Mouse (Mus musculus): ENCODE data around the gene Trim12a. TPM values are rescaled to one million over a fixed set of nuclear protein-coding genes. Genes with fewer than 3 reads are reported as not detected.
"Not testable (repeated sequence)": the region's sequence is repeated elsewhere in the genome, so short reads cannot be mapped to it uniquely, and the experiment has no call there.

The Trim12a gene
- 1 to 10 TPM; 1.9 to 3.2 TPM for total RNA-seq (2021)

GRCm38 (mm10) chr7:104315369-104316080 is at the start of gene Trim12a:
Gene Trim12a, minus strand, starts transcription at chr7:104315466.
- not testable (repeated sequence) for DNase-seq (ENCODE audit: extremely low spot score in 1 of 2, low spot score in 1 of 2)

DNA sequence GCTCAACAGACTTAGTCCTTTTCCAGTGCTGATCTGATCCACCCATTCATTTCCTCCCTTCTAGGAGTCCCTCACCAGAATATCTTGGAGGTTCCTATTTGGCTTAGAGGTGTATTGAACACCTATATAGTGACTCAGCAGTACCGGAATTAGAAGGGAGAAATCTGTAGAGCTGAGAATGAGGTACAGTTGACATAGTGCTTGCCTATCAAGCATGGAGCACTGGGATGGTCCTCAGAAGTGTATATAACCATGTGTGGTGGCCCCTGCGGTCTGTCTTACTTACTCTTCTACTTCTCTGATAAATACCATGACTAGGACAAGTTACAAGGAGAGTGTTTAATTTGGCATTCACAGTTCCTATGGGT is 38.3 kb upstream of the Trim12a start:
- DNase-seq (ENCODE audit: extremely low spot score in 1 of 2, low spot score in 1 of 2): no peak

DNA sequence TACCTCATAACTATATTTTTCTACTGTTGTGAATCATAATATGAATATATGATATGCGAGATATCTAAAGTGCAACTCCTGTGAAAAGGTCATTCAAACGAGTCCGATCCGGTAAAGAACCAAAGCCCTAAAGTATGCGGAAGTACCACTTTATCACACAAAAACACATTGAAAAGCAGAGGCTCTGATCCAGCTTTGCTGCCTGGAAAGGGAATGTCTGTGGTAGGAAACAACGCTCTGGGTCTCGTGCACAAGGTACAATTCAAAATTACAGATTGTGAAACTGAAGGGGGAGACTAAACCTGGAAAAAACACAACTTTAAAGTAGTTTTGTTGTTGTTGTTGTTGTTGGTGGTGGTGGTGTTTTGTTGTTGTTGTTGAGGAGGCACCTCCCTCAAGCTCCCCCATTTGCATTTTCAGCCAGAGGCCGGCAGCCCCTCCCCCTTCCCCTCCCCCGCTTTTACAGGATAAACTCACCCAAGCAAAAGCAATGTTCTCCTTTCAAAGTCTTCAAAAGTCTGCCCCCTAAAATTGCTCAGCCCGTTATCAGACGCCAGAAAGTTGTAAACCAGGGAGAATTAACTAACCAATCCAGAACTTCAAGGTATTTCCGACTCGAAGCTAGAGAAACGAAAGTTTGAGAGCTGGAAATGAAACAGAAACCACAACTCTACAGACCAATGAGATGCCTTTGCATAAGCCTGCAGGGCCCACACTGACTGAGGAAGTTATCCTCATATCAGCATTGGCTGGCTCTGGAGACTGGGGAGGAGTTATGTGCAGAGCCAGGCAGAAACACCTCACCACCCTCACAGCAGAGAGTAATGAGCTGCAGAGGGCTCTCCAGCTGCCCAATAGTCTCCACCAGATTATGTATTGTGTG is 37.7 kb upstream of the Trim12a start, which contains the start of gene Trim12c:
Gene Trim12c (minus strand): TSS at position 646 of the 883 bp plus-strand sequence.
- DNase-seq (ENCODE audit: extremely low spot score in 1 of 2, low spot score in 1 of 2): no peak

DNA sequence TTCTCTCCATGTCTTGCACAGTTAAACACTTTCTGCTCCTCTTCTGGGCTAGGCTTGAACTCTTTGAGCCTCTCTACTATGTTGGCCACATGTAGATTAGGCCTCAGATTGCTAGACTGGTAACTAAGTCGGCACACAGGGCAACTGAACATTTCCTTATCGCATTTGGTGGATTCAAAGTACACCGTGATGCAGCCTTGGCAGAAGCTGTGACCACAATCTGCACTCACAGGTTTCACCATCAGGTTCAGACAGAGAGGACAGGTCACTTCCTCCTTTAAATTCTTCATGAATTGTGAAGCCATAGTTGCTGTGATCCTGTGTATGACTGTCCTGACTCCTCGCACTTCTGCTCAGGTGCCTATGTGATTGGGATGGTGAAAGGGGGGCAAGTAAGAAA is 32.8 kb upstream of the Trim12a start:
- not testable (repeated sequence) for DNase-seq (ENCODE audit: extremely low spot score in 1 of 2, low spot score in 1 of 2)

- DNase-seq (ENCODE audit: extremely low spot score in 1 of 2, low spot score in 1 of 2): not testable (repeated sequence)
These were observed 25.5 kb upstream of the Trim12a start for GRCm38 (mm10) chr7:104340744-104341143.

- not testable (repeated sequence) for DNase-seq (ENCODE audit: extremely low spot score in 1 of 2, low spot score in 1 of 2)
These were observed 20.3 kb upstream of the Trim12a start for GRCm38 (mm10) chr7:104335547-104335946.

- not testable (repeated sequence) for DNase-seq (ENCODE audit: extremely low spot score in 1 of 2, low spot score in 1 of 2)
These were observed 13.9 kb upstream of the Trim12a start, which contains the start of gene Trim34b for GRCm38 (mm10) chr7:104329171-104329570. Gene Trim34b, plus strand, starts transcription at chr7:104329471.

- no peak for DNase-seq (ENCODE audit: extremely low spot score in 1 of 2, low spot score in 1 of 2)
These were observed 6.8 kb upstream of the Trim12a start for GRCm38 (mm10) chr7:104322028-104322427.

DNA sequence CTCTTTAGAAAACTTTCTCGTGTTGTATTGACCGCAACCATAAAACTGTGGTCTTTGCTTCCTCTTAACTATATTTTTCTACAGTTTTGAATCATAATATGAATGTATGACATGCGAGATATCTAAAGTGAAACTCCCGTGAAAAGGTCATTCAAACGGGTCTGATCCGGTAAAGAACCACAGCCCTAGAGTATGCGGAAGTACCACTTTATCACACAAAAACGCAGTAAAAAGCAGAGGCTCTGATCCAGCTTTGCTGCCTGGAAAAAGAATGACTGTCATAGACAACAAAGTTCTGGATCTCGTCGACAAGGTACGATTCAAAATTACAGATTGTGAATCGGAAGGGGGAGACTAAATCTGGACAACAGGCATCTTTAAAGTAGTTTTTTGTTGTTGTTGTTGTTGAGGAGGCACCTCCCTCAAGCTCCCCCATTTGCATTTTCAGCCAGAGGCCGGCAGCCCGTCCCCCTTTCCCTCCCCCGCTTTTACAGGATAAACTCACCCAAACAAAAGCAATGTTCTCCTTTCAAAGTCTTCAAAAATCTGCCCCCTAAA is 391 bp downstream of the Trim12a start:
- DNase-seq (ENCODE audit: extremely low spot score in 1 of 2, low spot score in 1 of 2): no peak

- no peak for DNase-seq (ENCODE audit: extremely low spot score in 1 of 2, low spot score in 1 of 2)
These were observed 23.4 kb downstream of the Trim12a start for GRCm38 (mm10) chr7:104291638-104292400.

DNA sequence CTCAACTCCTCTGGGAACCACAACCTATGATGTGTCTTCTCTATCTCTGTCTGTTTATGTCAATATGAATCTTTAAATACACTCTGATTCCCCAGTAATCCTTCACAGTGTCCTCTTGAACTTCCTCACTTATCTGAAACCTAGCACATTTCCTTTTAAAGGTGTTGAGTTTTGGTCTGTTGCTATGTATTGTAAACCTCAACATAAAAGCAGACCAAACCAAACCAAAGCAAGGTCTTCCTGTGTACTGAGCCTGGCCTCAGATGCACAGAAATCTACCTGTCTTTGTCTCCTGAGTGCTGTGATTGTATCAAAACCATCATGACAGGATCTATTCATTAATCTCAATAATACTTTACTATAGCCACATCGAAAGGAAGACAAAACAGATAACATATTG is 24.6 kb downstream of the Trim12a start:
- DNase-seq (ENCODE audit: extremely low spot score in 1 of 2, low spot score in 1 of 2): no peak

GRCm38 (mm10) chr7:104287576-104288443 is 27.5 kb downstream of the Trim12a start, which contains the start of gene Trim5:
Gene Trim5, minus strand, starts transcription at chr7:104288094.
- DNase-seq (ENCODE audit: extremely low spot score in 1 of 2, low spot score in 1 of 2): not testable (repeated sequence)

DNA sequence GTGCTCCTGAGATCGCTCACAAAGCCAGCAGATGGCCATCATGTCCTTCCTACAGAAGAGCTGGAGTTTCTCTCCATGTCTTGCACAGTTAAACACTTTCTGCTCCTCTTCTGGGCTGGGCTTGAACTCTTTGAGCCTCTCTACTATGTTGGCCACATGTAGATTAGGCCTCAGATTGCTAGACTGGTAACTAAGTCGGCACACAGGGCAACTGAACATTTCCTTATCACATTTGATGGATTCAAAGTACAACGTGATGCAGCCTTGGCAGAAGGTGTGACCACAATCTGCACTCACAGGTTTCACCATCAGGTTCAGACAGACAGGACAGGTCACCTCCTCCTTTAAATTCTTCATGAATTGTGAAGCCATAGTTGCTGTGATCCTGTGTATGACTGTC is 35.9 kb downstream of the Trim12a start:
- not testable (repeated sequence) for DNase-seq (ENCODE audit: extremely low spot score in 1 of 2, low spot score in 1 of 2)

GRCm38 (mm10) chr7:104265335-104265734 is 49.9 kb downstream of the Trim12a start:
- not testable (repeated sequence) for DNase-seq (ENCODE audit: extremely low spot score in 1 of 2, low spot score in 1 of 2)

DNA sequence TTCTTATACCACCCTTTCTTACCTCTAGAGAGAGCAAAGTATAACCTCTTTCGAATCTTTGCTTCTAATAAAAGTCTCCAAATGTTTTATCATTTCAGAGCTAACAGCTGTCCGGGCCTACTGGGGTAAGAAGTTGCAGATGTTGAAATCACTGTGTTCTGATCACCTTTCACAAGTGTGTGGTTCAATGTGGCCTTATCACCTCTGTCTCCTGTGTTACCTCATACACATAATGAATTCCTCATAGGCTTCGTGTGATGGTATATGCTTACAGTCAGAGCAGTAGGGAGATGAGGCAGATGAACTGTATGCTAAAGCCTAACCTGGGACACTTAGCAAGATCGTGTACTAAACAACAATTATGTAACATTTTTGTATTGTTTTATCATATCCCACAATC is 54.9 kb downstream of the Trim12a start:
- not testable (repeated sequence) for DNase-seq (ENCODE audit: extremely low spot score in 1 of 2, low spot score in 1 of 2)
